ENCODE assay signal across 43 mouse cellular contexts in the genomic region with DNA sequence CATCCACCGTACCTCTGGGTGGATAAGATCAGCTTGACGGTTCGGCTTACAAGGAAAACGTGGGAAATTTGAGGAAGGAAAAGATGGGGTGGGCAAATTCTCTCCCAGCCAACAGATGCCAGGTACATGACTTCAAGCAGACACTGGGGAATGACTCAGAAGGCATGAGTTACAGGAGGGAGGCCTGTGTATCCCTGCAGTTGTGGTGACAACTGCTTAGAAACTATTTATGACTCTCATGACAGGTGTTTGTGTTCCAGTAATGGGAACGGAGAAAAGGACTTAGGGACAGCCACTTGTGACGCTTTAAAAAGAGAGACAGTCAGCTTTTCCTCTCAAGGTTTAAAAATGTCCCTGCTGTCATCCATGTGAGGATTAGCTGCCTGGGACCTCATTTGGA. TPM values are rescaled to one million over a fixed set of nuclear protein-coding genes. Genes with fewer than 3 reads are reported as not detected.
"Had no signal": no experiment of that assay in that cellular context is flagged by ENCODE, and none has a peak within 500 bp of the region (broad histone marks: within the 10 kb centered on the region; RNA-seq: fewer than 3 reads in every experiment).

No protein-coding gene starts in this region.

- H3K4me2 ChIP-seq: heart, embryonic 12.5 days; heart, embryonic 13.5 days; heart, embryonic 15.5 days; hindbrain, embryonic 12.5 days; hindbrain, embryonic 13.5 days; hindbrain, embryonic 14.5 days; hindbrain, embryonic 15.5 days; intestine, embryonic 15.5 days; kidney, embryonic 15.5 days had no signal

- H3K9me3 ChIP-seq: heart, embryonic 12.5 days; heart, embryonic 13.5 days; heart, embryonic 15.5 days; hindbrain, embryonic 10.5 days; hindbrain, embryonic 12.5 days; hindbrain, embryonic 13.5 days; hindbrain, embryonic 15.5 days; intestine, embryonic 15.5 days; kidney, embryonic 15.5 days had no signal

- H3K27me3 ChIP-seq: heart, embryonic 12.5 days; heart, embryonic 13.5 days; heart, embryonic 15.5 days; hindbrain, embryonic 12.5 days; hindbrain, embryonic 13.5 days; hindbrain, embryonic 15.5 days; intestine, embryonic 15.5 days; kidney, embryonic 15.5 days had no signal

- H3K27ac ChIP-seq: heart, embryonic 13.5 days; heart, embryonic 15.5 days; hindbrain, embryonic 10.5 days; hindbrain, embryonic 12.5 days; hindbrain, embryonic 13.5 days; hindbrain, embryonic 14.5 days; hindbrain, embryonic 15.5 days; hindbrain, postnatal 0 days; intestine, embryonic 15.5 days; kidney, embryonic 15.5 days; kidney, postnatal 0 days; layer of hippocampus, adult 2 months; left cerebral cortex, adult 2 months had no signal

- DNase-seq: heart, postnatal 10 days; heart, postnatal 14 days; heart, postnatal 36 days; heart, postnatal 4 days; kidney, adult 11 months; kidney, adult 18-20 months; kidney, adult 2 months; kidney, adult 8-10 months; kidney, adult 9 months; kidney, postnatal 10 days; kidney, postnatal 14 days; kidney, postnatal 25 days; kidney, postnatal 36 days; kidney, postnatal 4 days; layer of hippocampus, adult 9-11 months; layer of hippocampus, postnatal 36 days had no signal

- H3K4me1 ChIP-seq: heart, embryonic 12.5 days; heart, embryonic 13.5 days; heart, embryonic 15.5 days; hindbrain, embryonic 10.5 days; hindbrain, embryonic 12.5 days; hindbrain, embryonic 13.5 days; hindbrain, embryonic 15.5 days; intestine, embryonic 15.5 days; kidney, embryonic 15.5 days had no signal

- ATAC-seq: hindbrain, embryonic 16.5 days; hindbrain, postnatal 0 days; inflammation-experienced regulatory T-cells, adult 6 months; intestine, embryonic 15.5 days; intestine, embryonic 16.5 days; intestine, postnatal 0 days had no signal

- H3K9ac ChIP-seq: heart, embryonic 12.5 days; heart, embryonic 13.5 days; heart, embryonic 15.5 days; hindbrain, embryonic 12.5 days; hindbrain, embryonic 13.5 days; hindbrain, embryonic 14.5 days; hindbrain, embryonic 15.5 days; intestine, embryonic 15.5 days; kidney, embryonic 15.5 days had no signal

- H3K4me3 ChIP-seq: heart, embryonic 12.5 days; heart, embryonic 13.5 days; heart, embryonic 15.5 days; hindbrain, embryonic 10.5 days; hindbrain, embryonic 12.5 days; hindbrain, embryonic 13.5 days; hindbrain, embryonic 15.5 days; intestine, embryonic 15.5 days; kidney, embryonic 15.5 days; layer of hippocampus, adult 2 months; left cerebral cortex, adult 2 months had no signal

- H3K36me3 ChIP-seq: hindbrain, embryonic 15.5 days had no signal

RNA-seq across cellular contexts. Expression of a gene that starts 22.3 kb away (rescaled TPM):
- total RNA-seq: hindbrain, postnatal 0 days; layer of hippocampus, adult 18-20 months; layer of hippocampus, adult 2 months; layer of hippocampus, adult 8-10 months; layer of hippocampus, postnatal 10 days; layer of hippocampus, postnatal 14 days; layer of hippocampus, postnatal 25 days; layer of hippocampus, postnatal 36 days; left cerebral cortex, adult 18-20 months; left cerebral cortex, adult 2 months had no signal
- polyA plus RNA-seq: hindbrain, embryonic 10.5 days; hindbrain, embryonic 11.5 days; hindbrain, embryonic 14.5 days; hindbrain, postnatal 0 days; inflammation-experienced regulatory T-cells, adult 6 months; intestine, embryonic 14.5 days; kidney, postnatal 0 days; large intestine, adult 2 months had no signal
